Mouse (Mus musculus) adrenal gland, adult 2 months (tissue): Measurements from ENCODE around the gene Pth2. TPM values are rescaled to one million over a fixed set of nuclear protein-coding genes. Genes with fewer than 3 reads are reported as not detected.

Experiments
- DNase-seq: peaks from one replicate; pipeline ENCODE4 v3.0.0; 2021
- polyA plus RNA-seq: library from polyadenylated mRNA; depleted of rRNA; stranded (reverse); fragments of >200 nt; gene quantifications from 2 replicates; pipeline ENCODE4 v1.2.3, GENCODE M21; 2012
- total RNA-seq, 2 experiments: library from RNA; stranded (reverse); gene quantifications; 2 replicates each; pipeline ENCODE4 v1.2.3; 2021

Pth2 gene
- total and polyA plus RNA-seq, 3 experiments, result not detected

DNA sequence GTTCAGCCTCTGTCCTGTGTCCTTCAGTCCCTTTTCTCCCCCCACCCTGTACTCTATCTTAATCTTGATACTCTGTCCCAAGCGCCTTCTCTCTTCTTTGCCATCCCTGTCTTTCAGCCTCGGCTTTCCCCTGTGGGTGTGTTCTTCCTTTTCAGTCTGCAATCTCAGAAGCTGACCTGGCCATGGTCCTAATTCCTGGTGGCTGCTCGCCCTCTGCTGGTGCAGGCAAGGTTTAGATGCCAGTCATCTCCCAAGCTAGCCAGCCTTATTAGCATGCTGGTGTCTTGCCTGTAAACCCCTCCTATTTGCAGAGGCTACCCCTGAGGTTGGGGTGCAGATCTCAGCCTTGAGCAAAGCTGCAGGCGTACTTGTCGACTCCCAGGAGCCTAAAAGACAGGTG is 17.6 kb downstream of the Pth2 start:
- DNase-seq, result peak; percentile 83

DNA sequence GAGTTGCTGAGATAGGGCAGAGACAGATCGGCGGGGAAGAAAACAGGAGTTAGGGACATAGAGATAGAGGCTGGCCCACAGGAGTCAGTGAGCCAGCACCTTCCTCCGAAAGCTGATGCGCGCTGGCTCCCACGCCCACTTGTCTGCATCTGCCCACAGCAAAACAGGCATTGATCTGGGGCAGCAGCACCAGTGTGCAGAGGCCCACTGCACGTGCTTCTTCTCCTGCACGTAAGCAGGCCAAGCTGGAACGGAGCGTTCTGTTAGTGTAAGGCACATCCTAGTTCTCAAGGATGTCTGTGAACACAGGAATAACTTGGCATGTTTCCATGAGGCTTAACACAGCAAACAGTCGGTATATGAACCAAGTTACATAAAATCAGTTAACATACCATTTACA is 18.2 kb downstream of the Pth2 start:
- no peak for DNase-seq

DNA sequence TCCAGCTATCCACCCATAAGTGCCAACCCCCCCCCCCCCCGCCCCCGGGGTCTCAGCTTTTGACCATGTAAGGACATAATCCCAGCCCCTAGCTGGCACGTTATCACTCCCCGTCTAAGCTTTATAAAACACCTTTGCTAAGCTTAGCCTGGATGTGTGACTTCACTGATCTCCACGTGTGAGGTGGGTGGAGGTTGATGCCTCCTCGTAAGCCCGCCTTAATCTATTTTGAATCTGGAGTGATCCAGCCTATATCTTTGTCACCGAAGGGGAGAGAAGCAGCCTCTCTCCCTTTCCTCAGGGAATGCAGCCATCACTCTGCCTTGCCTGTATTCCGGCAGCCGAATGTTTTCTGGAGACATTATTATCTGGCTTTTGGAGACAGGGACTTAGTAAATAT is 21.9 kb downstream of the Pth2 start:
- no peak for DNase-seq

DNA sequence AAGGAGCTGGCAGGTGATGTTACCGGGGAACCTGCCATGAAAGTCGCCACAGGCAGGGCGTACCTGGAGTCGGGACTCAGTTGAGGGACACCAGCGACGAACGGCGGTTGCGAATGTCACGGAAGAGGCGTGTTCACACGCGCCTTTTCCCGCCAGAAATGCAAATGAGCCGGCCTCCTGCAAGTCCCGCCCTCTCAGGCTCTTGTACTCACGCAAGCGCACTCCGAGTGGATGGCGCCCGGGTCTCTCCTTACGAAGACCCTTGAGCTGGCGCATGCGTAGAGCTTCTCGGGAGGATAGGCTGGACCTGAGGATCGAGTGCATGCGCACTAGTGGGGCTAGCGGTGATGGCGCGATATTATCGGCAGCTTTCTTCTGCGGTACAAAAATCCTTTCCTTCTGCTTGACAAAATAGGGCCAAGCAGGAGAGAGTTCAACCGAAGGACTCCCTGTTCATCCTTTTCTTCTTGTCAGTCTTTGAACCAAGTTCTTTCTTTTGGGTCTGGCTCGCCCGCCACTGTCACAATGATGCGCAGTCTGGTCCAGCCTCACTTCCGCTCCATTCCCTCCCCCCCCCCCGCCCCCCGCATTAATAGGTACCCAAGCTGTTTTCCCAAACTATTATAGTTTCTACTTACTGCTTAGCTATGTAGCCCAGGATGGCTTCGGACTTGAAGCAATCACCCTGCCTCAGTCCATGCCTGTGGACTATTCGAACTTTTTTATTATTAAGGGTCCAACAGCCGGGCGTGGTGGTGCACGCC is 23.8 kb downstream of the Pth2 start, which contains the start of gene Ccdc155:
Ccdc155 (minus strand) TSS at position 513 of the 764 bp plus-strand sequence.
- peak; percentile 89 for DNase-seq

DNA sequence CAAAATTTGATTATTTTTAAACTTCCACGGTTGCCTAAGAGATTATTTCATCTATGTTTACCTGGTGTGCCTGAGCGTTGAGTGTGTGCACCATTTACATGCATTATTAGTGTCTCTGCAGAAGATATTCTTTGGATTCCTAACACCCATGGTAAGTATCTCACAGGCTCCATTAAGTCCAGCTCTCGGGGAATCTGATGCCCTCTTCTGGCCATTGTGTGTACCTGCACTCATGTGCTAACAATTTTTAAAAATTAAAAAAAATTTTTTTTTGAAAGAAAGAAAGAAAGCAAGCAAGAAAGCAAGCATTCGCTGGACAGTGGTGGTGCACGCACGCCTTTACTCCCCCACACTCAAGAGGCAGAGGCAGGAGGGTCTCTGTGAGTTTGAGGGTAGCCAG is 27.5 kb downstream of the Pth2 start:
- no peak for DNase-seq

DNA sequence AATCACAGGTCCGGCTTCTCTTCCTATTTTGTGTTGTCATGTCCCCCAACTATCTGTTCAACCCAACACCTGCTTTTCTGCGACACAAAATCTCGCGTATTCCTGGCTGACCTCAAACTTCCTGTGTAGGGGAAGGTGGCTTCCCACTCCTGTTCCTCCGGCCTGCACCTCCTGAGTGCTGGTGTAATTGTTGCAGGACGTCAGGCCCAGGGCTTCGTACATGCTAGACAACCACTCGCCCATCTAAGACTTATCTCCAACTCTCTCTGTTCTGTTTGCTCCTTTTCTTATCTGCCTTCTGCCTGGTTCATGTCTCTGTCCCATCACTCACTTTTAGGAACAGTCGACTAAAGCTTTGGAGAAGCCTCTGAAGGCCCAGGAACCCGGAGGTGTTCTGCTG is 30.3 kb downstream of the Pth2 start:
- DNase-seq, result no peak

DNA sequence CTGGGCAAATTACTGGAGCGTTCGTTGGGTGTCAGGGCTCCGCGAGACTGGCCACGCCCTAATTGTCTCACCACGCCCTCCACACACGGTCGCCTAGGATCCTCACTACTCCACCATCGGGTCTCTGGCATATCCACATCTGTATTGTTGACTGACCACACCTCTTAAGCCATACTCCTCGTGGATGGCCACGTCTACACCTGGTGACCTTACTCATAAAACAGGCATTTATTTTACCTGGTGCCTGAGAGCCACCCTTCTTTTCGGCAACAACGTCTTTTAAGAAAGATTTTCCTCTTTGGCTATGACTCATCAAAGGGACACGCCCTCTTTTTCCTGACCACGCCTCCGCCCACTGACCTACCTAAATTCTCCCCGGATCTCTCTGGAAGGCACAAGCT is 31.1 kb downstream of the Pth2 start, which contains the start of gene Dkkl1:
Dkkl1 (minus strand) TSS at position 297 of the 401 bp plus-strand sequence.
- no peak for DNase-seq

DNA sequence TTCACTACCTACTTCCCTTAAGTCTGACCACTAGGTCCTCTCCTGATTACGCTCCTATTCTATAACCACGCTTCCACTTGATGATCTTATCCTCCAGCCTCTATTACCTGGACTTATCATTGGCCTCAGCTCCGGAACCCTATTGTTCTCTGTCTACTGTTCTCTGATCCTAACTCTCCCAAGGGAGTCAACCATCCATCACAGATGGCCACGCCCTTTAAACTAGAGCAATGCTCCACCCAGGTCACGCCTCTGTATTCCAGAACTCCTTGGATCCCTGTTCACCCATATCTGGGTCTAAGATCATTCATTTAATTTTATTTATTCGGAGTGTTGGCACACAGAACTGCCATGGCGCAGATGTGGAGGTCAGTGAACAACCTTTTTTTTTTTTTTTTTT is 31.6 kb downstream of the Pth2 start:
- DNase-seq, result no peak

DNA sequence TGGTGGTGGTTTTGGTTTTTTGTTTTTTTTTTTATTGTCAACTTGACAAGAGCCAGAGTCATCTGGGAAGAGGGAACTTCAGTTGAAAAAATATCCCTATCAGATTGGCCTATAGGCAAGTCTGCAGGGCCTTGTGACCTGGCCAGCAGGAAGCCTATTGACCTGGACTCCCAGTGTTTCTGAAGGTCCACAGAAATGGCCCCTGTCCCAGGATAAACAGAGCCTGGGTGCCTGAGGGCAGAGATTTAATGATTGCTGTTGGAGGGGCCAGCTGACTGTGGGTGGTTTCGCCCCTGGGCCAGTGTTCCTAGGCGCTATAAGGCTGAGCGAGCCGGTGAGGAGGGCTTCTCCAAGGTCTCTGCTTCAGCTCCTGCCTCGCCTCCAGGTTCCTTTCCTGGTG is 32.9 kb downstream of the Pth2 start:
- DNase-seq, result no peak

DNA sequence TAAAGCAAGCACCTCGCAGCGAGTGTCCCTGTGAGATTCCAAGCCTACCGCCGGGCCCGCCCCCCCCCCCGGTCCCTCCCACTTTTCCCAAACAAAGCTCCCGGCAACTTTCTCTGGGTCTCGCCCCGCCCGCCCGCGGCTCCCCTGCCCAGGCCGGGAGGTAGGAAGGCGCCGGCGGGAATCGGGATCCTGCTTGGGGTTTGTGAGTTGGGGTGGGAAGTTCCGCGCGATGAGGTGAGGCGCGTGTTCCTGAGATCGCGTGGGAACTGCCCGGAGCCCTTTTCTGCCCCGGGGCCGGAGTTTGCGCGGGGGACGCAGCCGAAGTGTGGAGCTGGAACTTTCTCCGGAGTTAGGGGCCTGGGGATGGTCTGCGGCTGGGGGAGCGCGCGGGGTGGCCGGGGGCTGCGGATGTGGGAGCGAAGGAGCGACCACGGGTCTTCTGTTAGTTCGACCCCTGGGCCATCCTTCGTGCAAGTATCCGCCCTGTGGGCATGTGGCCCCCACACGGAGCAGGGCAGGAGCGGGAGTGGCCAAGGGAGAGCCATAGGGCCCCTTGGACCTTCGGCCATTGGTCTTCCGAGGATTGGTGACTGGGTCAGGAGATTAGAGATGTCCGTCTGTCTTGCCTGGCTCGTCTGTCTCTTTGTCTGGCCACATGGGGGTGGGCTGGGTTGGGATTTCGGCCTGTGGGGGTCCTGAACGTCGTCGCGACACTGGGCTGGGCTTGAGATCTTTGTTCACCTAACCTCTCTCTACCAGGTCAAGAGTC is 35.1 kb downstream of the Pth2 start, which contains the start of gene Tead2:
Tead2 (plus strand) TSS at position 81 of the 769 bp plus-strand sequence.
- peak; percentile 61 for DNase-seq

DNA sequence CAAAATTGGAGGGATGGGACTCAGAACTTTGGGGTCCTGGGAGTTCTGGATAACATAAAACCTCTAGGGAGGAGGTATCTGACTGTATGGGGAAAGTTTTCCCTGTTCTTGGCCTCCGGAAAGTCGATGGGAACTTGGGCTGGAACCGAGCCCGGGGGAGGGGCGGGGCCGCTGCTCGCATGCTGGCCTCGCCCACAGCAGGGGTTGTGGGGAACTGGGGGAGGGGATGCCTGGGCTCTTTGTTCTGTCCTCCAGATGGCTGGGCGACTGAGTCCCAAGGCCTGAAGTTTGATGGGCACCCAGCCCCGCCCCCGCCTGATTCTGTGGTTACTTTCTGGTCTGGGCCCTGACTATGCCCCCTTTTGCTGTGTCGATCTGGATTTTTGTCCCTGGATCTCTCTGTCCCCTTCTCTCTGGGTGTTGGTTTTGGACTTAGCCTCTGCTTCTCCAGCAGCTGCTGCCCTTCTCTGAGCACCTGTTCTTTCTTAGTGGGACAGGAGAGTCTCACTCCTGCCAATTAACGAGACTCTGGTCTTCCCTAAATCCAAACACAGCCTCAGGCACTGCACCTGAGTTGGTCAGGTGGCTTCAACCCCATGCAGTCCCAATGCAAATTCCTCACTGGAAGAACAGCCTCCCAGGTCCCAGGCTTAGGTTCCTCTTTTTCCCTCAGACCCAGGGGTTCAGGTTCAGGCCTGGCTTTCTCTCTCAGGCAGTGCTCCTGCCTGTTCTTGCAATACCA is 35.8 kb downstream of the Pth2 start:
- peak; percentile 65 for DNase-seq

DNA sequence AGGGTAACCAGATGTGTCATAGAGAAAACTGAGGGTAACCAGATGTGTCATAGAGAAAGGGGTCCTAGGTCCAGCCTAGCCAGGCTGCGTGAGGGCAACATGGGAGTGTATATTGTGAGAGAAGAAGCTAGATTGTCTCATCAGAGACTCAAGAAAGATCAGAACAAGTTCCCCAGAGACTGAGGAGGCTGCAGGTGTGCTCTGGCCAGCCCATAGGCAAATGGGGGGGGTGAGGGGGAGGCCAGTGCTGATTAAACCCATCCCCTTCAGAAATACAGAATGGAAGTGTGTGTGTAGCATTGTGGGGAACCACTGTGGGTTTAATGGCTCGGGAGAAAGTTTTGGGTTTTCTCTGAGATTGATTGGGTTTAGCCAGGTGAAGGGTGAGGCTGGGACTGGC is 40.9 kb downstream of the Pth2 start:
- no peak for DNase-seq

DNA sequence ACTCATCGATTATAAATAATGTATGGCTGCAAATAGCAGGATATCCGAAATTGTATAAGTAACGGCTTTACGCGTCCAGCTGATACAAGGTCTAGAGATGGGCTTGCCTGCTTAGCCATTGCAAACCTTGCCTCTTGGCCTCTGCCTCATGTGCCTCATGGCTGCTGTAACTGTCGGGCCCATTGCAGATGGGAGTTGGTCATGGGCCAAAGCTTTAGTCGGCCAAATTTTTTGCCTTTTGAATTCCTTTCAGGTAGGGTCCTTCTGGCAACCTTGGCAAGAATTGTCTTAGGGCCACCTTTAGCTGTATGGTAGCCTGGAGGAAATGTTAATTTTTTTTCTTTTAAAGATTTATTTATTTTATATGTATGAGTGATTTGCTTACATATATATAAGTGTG is 44.0 kb downstream of the Pth2 start:
- DNase-seq, result no peak

DNA sequence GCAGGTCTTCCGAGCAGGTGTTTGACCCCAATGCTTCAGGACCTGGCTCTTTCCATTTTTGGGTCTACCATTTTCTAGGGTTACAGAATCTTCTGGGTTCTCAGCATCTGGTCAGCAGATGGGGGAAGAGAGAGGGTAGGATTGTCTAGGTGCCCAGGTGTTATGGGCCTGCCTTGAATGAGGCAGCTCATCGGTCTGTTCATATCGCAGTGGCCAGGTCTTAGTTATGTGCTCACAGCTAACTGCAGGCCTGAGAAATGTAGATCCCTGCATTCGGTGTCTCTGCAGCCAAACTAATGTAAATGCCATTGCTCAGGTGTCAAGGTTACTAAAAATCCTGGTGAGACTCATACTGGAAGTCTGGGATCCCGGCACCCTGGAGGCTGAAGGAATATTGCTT is 45.6 kb downstream of the Pth2 start:
- no peak for DNase-seq

DNA sequence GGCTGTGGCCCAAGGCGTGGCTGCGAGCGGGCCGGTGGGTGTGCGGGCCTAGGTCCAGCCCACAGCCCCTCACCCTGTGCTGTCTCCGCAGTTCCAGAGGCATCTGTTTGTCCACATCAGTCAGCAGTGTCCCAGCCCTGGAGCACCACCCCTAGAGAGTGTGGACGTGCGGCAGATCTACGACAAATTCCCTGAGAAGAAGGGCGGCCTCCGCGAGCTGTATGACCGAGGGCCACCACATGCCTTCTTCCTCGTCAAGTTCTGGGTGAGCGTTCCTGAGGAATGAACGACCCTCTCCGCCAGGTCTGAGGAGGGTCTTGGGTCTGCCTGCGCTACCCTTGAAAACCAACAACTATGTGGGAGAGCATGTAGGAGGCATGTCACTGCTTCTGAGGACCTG is 47.8 kb downstream of the Pth2 start:
- no peak for DNase-seq

DNA sequence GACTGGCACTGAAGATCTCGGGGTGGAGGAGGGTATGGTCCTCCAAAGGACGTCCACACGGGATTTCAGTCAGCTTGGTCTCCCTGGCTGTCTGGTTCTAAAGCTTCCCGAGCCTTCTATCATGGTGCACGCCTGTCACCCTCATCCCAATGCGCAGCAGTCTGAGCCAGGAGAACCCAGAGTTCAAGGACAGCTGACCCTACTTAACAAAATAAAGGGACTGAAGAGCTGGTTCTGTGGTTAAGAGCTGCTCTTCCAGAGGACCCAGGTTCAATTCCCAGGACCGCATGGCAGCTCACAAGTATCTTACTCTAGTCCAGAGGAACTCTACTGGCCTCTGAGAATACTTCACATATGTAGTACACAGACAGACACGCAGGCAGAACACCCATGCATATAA is 48.3 kb downstream of the Pth2 start:
- no peak for DNase-seq

DNA sequence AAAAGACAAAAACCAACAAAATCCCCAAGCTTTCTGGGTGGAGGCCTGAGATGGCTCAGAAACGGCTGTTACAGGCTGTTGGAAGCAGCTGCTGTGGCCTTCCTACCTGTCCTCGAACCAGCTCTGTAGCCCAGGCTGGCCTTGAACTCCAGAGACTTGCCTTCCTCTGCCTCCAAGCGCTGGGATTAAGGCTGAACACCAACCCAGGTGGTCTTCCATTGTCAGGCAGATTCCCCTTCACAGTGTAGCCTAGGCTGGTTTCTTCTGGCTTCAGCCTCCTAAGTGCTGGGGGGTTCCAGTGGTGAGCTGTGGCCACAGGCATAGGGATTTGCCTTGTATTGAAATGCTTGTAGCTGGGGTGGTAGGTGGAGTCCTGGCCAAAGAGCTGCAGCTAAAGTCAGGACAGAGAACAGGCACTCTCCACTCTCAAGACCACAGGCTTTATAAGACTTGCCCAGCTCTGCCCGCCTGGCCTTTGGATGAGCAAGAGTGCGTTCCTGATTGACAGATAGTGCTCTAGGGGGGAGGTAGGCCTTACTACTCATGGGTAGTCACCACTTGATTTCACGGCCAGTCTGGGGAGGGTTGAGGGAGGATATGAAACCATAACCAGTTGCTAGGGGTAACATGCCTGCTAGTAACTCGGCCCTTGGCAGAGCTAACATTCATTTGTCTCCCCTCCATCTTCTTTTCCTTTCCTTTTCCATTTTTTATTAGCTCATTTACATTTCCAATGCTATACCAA is 48.8 kb downstream of the Pth2 start:
- DNase-seq, result no peak

DNA sequence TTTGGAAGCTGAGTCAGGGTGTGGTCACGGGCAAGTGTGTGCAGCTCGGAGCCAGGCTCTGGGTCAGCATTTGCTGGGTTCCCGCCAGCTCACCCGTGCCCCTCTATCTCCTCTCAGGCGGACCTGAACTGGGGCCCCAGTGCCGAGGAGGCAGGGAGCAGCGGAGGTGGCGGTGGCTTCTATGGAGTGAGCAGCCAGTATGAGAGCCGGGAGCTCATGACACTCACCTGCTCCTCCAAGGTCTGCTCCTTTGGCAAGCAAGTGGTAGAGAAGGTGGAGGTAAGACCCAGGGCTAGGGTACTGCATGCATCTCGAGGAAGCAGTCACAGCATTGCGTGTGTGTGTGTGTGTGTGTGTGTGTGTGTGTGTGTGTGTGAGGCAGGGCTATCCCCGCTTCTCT is 50.4 kb downstream of the Pth2 start:
- no peak for DNase-seq
